Mouse (Mus musculus): ENCODE results near the gene Sash1. TPM values are rescaled to one million over a fixed set of nuclear protein-coding genes. Genes with fewer than 3 reads are reported as not detected.

Gene Sash1
- total and polyA plus RNA-seq, 3 experiments, result 0.09 to 0.59 (median 0.24) TPM

DNA sequence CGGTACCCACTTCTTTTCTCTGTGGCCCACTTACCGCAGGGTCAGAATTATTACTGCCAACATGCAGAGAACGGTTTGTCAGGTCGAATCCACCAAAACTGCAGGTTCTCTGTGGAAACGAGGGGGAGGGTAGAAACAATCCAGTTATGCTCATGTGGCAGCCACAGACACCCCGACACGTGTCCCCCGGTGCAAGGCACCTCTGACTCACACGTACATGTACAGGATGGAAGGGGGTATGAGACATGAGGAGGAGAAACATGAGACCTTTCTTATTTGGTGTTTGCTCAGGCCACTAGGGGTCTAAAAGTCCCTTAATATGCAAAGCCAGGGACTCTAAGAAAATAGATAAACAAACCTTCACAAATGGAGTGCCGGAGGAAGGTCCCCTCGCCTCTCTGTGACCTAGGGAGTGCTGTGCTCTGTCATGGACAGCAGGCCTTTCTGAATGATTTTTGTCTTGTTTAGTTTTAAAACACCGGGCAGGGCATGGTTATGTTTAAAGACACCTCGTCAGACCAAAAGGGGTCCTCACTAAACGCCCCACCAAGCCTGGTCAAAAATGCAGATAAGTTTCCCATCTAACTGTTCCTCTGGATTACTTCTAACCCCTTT is 139.7 kb downstream of the Sash1 start:
- dilution Hi-C loops (cut with MboI; ENCODE audit: extremely low pct_ligation_motif_present, extremely low pct_unique_long_range_greater_than_20kb, low sequenced_read_pairs) (no loop called here), in situ Hi-C loops (cut with MboI; ENCODE audit: low pct_ligation_motif_present, low pct_unique_long_range_greater_than_20kb, low sequenced_read_pairs) (no loop called here)
- Histone ChIP-seq H3K36me3 (replicated peaks in 1 of 2; ENCODE audit: control insufficient read depth in 1 of 2, insufficient read depth in 1 of 2, low read length in 1 of 2) (no peaks in the 10 kb centered on the region), H3K4me1 (ENCODE audit: control insufficient read depth in 1 of 2, insufficient read depth in 2 of 2) (no peaks in the 10 kb centered on the region), H3K27me3 (replicated peaks) (no peaks in the 10 kb centered on the region), H3K27ac (ENCODE audit: insufficient read depth, low read depth) (no peak overlapping the region), H3K4me2 (ENCODE audit: insufficient read depth, low read depth, poor library complexity, severe bottlenecking) (no peak overlapping the region), H3K79me2 (replicated peaks; ENCODE audit: control insufficient read depth, extremely low read depth, insufficient read depth, poor library complexity, severe bottlenecking) (no peaks in the 10 kb centered on the region), H3K9me3 (replicated peaks; ENCODE audit: low read length) (peaks cover 20% of the 10 kb centered on the region), H3K9ac (ENCODE audit: insufficient read depth, low read depth) (no peak overlapping the region), H3K4me3 (replicated peaks in 1 of 3; ENCODE audit: low read depth in 2 of 3, low read length in 2 of 3, poor library complexity in 1 of 3) (no peak overlapping the region)
- TF ChIP-seq MAX (IDR thresholded peaks at IDR 0.05; ENCODE audit: low read length) (no peak), KAT2A (IDR thresholded peaks at IDR 0.05; ENCODE audit: insufficient replicate concordance, low read length) (no peak), SMC3 (IDR thresholded peaks at IDR 0.05; ENCODE audit: low read depth, low read length) (no peak), MAFK (IDR thresholded peaks at IDR 0.05; ENCODE audit: insufficient replicate concordance, low read length) (no peak), MYC (IDR thresholded peaks at IDR 0.05; ENCODE audit: low read depth, low read length) (no peak), PAX5 (IDR thresholded peaks at IDR 0.05; ENCODE audit: low read length) (no peak), ETS1 (conservative IDR thresholded peaks at IDR 0.05; ENCODE audit: low read depth, low read length) (no peak)
- DNase-seq (ENCODE audit: extremely low read depth), result no peak

DNA sequence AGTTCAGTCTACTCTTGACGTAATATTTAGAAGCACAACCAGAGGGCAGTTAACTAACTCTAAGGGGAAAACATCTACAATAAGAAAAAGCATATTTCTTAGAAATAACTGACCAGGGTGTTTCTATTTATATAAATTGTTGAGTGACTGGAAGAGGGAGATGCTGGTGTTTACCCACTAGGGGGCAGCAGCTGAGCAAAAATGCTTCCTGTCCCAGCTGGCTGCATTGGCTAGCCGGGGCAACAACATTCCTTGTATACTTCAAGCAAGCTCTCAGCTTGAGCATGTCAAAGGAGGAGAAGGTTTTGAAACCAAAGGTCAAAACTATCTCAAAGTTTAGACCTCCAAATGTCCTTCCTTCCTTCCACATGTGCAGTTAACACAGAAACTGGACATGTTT is 143.0 kb downstream of the Sash1 start:
- peak; percentile 59 for DNase-seq (ENCODE audit: extremely low read depth)
- Histone ChIP-seq H3K9ac (ENCODE audit: insufficient read depth, low read depth) (no peak overlapping the region), H3K4me3 (replicated peaks in 1 of 3; ENCODE audit: low read depth in 2 of 3, low read length in 2 of 3, poor library complexity in 1 of 3) (no peak overlapping the region), H3K4me2 (ENCODE audit: insufficient read depth, low read depth, poor library complexity, severe bottlenecking) (no peak overlapping the region), H3K27me3 (replicated peaks) (no peaks in the 10 kb centered on the region), H3K79me2 (replicated peaks; ENCODE audit: control insufficient read depth, extremely low read depth, insufficient read depth, poor library complexity, severe bottlenecking) (no peaks in the 10 kb centered on the region), H3K9me3 (replicated peaks; ENCODE audit: low read length) (peaks cover 29% of the 10 kb centered on the region), H3K27ac (ENCODE audit: insufficient read depth, low read depth) (no peak overlapping the region), H3K36me3 (replicated peaks in 1 of 2; ENCODE audit: control insufficient read depth in 1 of 2, insufficient read depth in 1 of 2, low read length in 1 of 2) (no peaks in the 10 kb centered on the region), H3K4me1 (ENCODE audit: control insufficient read depth in 1 of 2, insufficient read depth in 2 of 2) (no peaks in the 10 kb centered on the region)
- peak; percentile 62 to 88 for TF ChIP-seq CTCF (conservative IDR thresholded peaks at IDR 0.05 in 1 of 2, IDR thresholded peaks at IDR 0.05 in 1 of 2; ENCODE audit: low read depth in 2 of 2, low read length in 2 of 2)
- TF ChIP-seq SMC3 (IDR thresholded peaks at IDR 0.05; ENCODE audit: low read depth, low read length), result peak; percentile 79
- TF ChIP-seq KAT2A (IDR thresholded peaks at IDR 0.05; ENCODE audit: insufficient replicate concordance, low read length), result no peak
- TF ChIP-seq RAD21 (IDR thresholded peaks at IDR 0.05; ENCODE audit: low read depth, low read length), result peak; percentile 87
- TF ChIP-seq ZC3H11A (IDR thresholded peaks at IDR 0.05; ENCODE audit: low read depth, low read length), result peak; percentile 27
- TF ChIP-seq JUN (IDR thresholded peaks at IDR 0.05; ENCODE audit: insufficient read depth, low read depth, low read length), result no peak
- no peak for TF ChIP-seq CHD1 (IDR thresholded peaks at IDR 0.05; ENCODE audit: low read depth, low read length)
- in situ Hi-C loops (cut with MboI; ENCODE audit: low pct_ligation_motif_present, low pct_unique_long_range_greater_than_20kb, low sequenced_read_pairs), result no loop called here
- dilution Hi-C loops (cut with MboI; ENCODE audit: extremely low pct_ligation_motif_present, extremely low pct_unique_long_range_greater_than_20kb, low sequenced_read_pairs), result no loop called here

DNA sequence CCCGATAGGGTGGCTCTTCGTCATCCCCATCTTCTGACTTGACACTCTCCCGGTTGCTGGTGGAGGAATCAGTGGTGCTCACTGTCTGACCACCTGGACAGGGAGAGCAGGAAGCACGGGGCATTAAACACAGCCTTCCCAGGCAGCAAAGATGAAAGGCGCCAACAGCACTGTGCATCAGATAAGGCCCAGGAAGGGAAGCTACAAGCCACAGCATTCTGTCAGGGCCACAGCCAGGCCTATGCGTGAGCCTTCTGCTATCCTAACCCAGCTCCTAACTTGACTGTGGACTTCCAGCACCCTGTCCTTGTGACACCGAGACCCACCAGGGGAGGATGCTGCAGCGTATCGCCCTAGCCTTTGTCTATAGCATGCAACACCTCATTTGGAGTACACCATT is 144.4 kb downstream of the Sash1 start:
- no peaks in the 10 kb centered on the region for H3K36me3 ChIP-seq (replicated peaks in 1 of 2; ENCODE audit: control insufficient read depth in 1 of 2, insufficient read depth in 1 of 2, low read length in 1 of 2)
- no peak overlapping the region for H3K4me2 ChIP-seq (ENCODE audit: insufficient read depth, low read depth, poor library complexity, severe bottlenecking)
- dilution Hi-C loops (cut with MboI; ENCODE audit: extremely low pct_ligation_motif_present, extremely low pct_unique_long_range_greater_than_20kb, low sequenced_read_pairs) (no loop called here), in situ Hi-C loops (cut with MboI; ENCODE audit: low pct_ligation_motif_present, low pct_unique_long_range_greater_than_20kb, low sequenced_read_pairs) (no loop called here)
- H3K9me3 ChIP-seq (replicated peaks; ENCODE audit: low read length), result peaks cover 18% of the 10 kb centered on the region
- no peak for DNase-seq (ENCODE audit: extremely low read depth)
- H3K27ac ChIP-seq (ENCODE audit: insufficient read depth, low read depth), result no peak overlapping the region
- H3K27me3 ChIP-seq (replicated peaks), result no peaks in the 10 kb centered on the region
- no peak overlapping the region for H3K9ac ChIP-seq (ENCODE audit: insufficient read depth, low read depth)
- TF ChIP-seq MAFK (IDR thresholded peaks at IDR 0.05; ENCODE audit: insufficient replicate concordance, low read length) (no peak), TCF12 (IDR thresholded peaks at IDR 0.05; ENCODE audit: low read depth, low read length) (no peak), MEF2A (IDR thresholded peaks at IDR 0.05; ENCODE audit: borderline replicate concordance, low read depth, low read length) (no peak), ZNF384 (IDR thresholded peaks at IDR 0.05; ENCODE audit: low read depth, low read length) (no peak), HCFC1 (IDR thresholded peaks at IDR 0.05; ENCODE audit: low read depth, low read length) (no peak), USF2 (conservative IDR thresholded peaks at IDR 0.05; ENCODE audit: low read depth, low read length) (no peak), CHD1 (IDR thresholded peaks at IDR 0.05; ENCODE audit: low read depth, low read length) (no peak), MAX (IDR thresholded peaks at IDR 0.05; ENCODE audit: low read length) (no peak), POLR2AphosphoS2 (IDR thresholded peaks at IDR 0.05; ENCODE audit: low read depth, low read length) (no peak), MXI1 (IDR thresholded peaks at IDR 0.05; ENCODE audit: low read depth, low read length) (no peak), ELF1 (IDR thresholded peaks at IDR 0.05; ENCODE audit: low read depth, low read length) (no peak), ETS1 (conservative IDR thresholded peaks at IDR 0.05; ENCODE audit: low read depth, low read length) (no peak), TBP (conservative IDR thresholded peaks at IDR 0.05; ENCODE audit: low read depth, low read length) (no peak), RCOR1 (conservative IDR thresholded peaks at IDR 0.05; ENCODE audit: low read depth, low read length) (no peak), ZC3H11A (IDR thresholded peaks at IDR 0.05; ENCODE audit: low read depth, low read length) (no peak), NRF1 (IDR thresholded peaks at IDR 0.05; ENCODE audit: low read depth, low read length) (no peak), E2F4 (IDR thresholded peaks at IDR 0.05; ENCODE audit: insufficient replicate concordance, low read depth, low read length) (no peak)
- no peaks in the 10 kb centered on the region for H3K79me2 ChIP-seq (replicated peaks; ENCODE audit: control insufficient read depth, extremely low read depth, insufficient read depth, poor library complexity, severe bottlenecking)
- peaks cover 0 to 3% of the 10 kb centered on the region in 2 experiments; a peak in 1 of 4 replicates for H3K4me1 ChIP-seq (ENCODE audit: control insufficient read depth in 1 of 2, insufficient read depth in 2 of 2)
- no peak overlapping the region for H3K4me3 ChIP-seq (replicated peaks in 1 of 3; ENCODE audit: low read depth in 2 of 3, low read length in 2 of 3, poor library complexity in 1 of 3)

Data from CH12.LX (cell line).